ENCODE assay signal across 28 mouse cellular contexts in the genomic region with DNA sequence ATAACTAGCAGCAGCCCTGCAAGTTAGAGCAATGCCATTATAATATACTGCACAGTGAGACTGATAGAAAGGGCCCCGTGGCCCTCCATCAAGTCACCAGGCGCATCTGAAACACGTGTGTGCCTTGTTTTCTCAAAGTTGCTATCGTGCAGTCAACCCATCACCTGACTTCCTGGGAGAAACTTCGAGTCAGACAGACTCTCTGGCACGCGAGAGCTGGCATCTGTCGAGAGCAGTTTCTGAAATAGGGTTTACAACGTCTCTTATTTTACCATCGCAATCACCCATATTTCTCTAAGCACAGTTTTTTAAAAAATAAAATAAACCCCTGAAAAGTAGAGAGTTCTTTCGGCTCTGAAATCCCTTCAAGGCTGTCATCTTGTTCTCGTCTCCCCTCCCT.
DNase-seq lines count a peak whose midpoint lies in the region; ATAC-seq and TF ChIP-seq lines count a peak whose summit lies in the region.
"Had no signal": no experiment of that assay in that cellular context is flagged by ENCODE, and none has a peak within 500 bp of the region (broad histone marks: within the 10 kb centered on the region; RNA-seq: fewer than 3 reads in every experiment).

No protein-coding gene starts in this region.

- no peaks in the 10 kb centered on the region for H3K36me3 ChIP-seq in forebrain, embryonic 14.5 days (ENCODE audit: control insufficient read depth, insufficient read depth, low read length)
- no peaks in the 10 kb centered on the region for H3K36me3 ChIP-seq in forebrain, embryonic 11.5 days (ENCODE audit: control insufficient read depth, insufficient read depth, low read length)
- no peaks in the 10 kb centered on the region for H3K36me3 ChIP-seq in forebrain, postnatal 0 days (ENCODE audit: insufficient read depth)
- no peaks in the 10 kb centered on the region for H3K36me3 ChIP-seq in forebrain, embryonic 13.5 days (ENCODE audit: poor library complexity, severe bottlenecking)
- no peaks in the 10 kb centered on the region for H3K36me3 ChIP-seq in midbrain, embryonic 16.5 days (ENCODE audit: control insufficient read depth, insufficient read depth, low read length)
- no peaks in the 10 kb centered on the region for H3K36me3 ChIP-seq in midbrain, embryonic 10.5 days
- H3K36me3 ChIP-seq: embryonic facial prominence, embryonic 15.5 days; G1E; hindbrain, embryonic 12.5 days had no signal

- H3K27ac ChIP-seq in forebrain, embryonic 14.5 days (ENCODE audit: low read depth, low read length) = no peak overlapping the region
- H3K27ac ChIP-seq in forebrain, embryonic 11.5 days (ENCODE audit: low read depth, low read length) = no peak overlapping the region
- H3K27ac ChIP-seq in forebrain, postnatal 0 days (ENCODE audit: low read depth, low read length) = no peak overlapping the region
- H3K27ac ChIP-seq in forebrain, embryonic 13.5 days = no peak overlapping the region
- H3K27ac ChIP-seq in midbrain, embryonic 16.5 days (ENCODE audit: low read length) = no peak overlapping the region
- H3K27ac ChIP-seq in midbrain, embryonic 10.5 days (replicated peaks) = no peak overlapping the region; the same call in none of the 2 replicates
- H3K27ac ChIP-seq: embryonic facial prominence, embryonic 15.5 days; heart, adult 2 months; hindbrain, embryonic 12.5 days; hindbrain, postnatal 0 days had no signal

- ATAC-seq in forebrain, embryonic 14.5 days = no peak
- ATAC-seq in forebrain, embryonic 11.5 days (replicated peaks; ENCODE audit: low FRiP score) = no peak
- ATAC-seq in forebrain, postnatal 0 days = no peak
- ATAC-seq in forebrain, embryonic 13.5 days = no peak
- ATAC-seq in midbrain, embryonic 16.5 days = no peak
- ATAC-seq: hindbrain, postnatal 0 days; inflammation-experienced regulatory T-cells, adult 6 months; intestine, embryonic 16.5 days; Patski had no signal

- H3K9me3 ChIP-seq in forebrain, embryonic 14.5 days (replicated peaks; ENCODE audit: control insufficient read depth, low read length) = no peaks in the 10 kb centered on the region
- no peaks in the 10 kb centered on the region for H3K9me3 ChIP-seq in forebrain, embryonic 11.5 days (ENCODE audit: control insufficient read depth, low read length)
- H3K9me3 ChIP-seq in forebrain, postnatal 0 days (ENCODE audit: low read length) = no peaks in the 10 kb centered on the region
- no peaks in the 10 kb centered on the region for H3K9me3 ChIP-seq in forebrain, embryonic 13.5 days (replicated peaks)
- H3K9me3 ChIP-seq in midbrain, embryonic 16.5 days (replicated peaks; ENCODE audit: control insufficient read depth, low read length, poor library complexity, severe bottlenecking) = no peaks in the 10 kb centered on the region
- no peaks in the 10 kb centered on the region for H3K9me3 ChIP-seq in midbrain, embryonic 10.5 days (replicated peaks)
- H3K9me3 ChIP-seq: embryonic facial prominence, embryonic 15.5 days; hindbrain, embryonic 12.5 days had no signal

- peak overlapping the region; percentile 3; the same call in 1 of the 2 replicates for H3K4me2 ChIP-seq in forebrain, embryonic 14.5 days (ENCODE audit: low read length)
- no peak overlapping the region for H3K4me2 ChIP-seq in forebrain, embryonic 11.5 days (ENCODE audit: low read depth, low read length, severe bottlenecking)
- H3K4me2 ChIP-seq in forebrain, postnatal 0 days (ENCODE audit: low read depth) = peak overlapping the region; percentile 21
- no peak overlapping the region for H3K4me2 ChIP-seq in forebrain, embryonic 13.5 days
- 0 out of 2 replicates have a peak overlapping the region, but pooled peaks have one; percentile 17 for H3K4me2 ChIP-seq in midbrain, embryonic 16.5 days (ENCODE audit: low read length)
- H3K4me2 ChIP-seq: embryonic facial prominence, embryonic 15.5 days; heart, embryonic 11.5 days; hindbrain, embryonic 12.5 days had no signal

- no peak for TF ChIP-seq CTCF in forebrain, postnatal 0 days (IDR thresholded peaks at IDR 0.05; ENCODE audit: low read depth)
- TF ChIP-seq CTCF in brain, embryonic 14.5 days (IDR thresholded peaks at IDR 0.05; ENCODE audit: borderline replicate concordance, extremely low read depth, insufficient read depth, insufficient read length) = no peak

- peaks cover 19% of the 10 kb centered on the region for H3K4me1 ChIP-seq in forebrain, embryonic 14.5 days (ENCODE audit: control insufficient read depth, insufficient read depth, low read length)
- H3K4me1 ChIP-seq in forebrain, embryonic 11.5 days (replicated peaks; ENCODE audit: control insufficient read depth, insufficient read depth, low read length) = no peaks in the 10 kb centered on the region; the same call in 1 of the 2 replicates
- H3K4me1 ChIP-seq in forebrain, postnatal 0 days (ENCODE audit: insufficient read depth) = no peaks in the 10 kb centered on the region
- H3K4me1 ChIP-seq in forebrain, embryonic 13.5 days = peaks cover 23% of the 10 kb centered on the region
- peaks cover 2% of the 10 kb centered on the region; the same call in 1 of the 2 replicates for H3K4me1 ChIP-seq in midbrain, embryonic 16.5 days (ENCODE audit: control insufficient read depth, insufficient read depth, low read length)
- peaks cover 48% of the 10 kb centered on the region for H3K4me1 ChIP-seq in midbrain, embryonic 10.5 days

- DNase-seq in forebrain, embryonic 14.5 days (ENCODE audit: low spot score) = peak; percentile 45
- DNase-seq in forebrain, embryonic 11.5 days (ENCODE audit: low spot score) = no peak
- DNase-seq in forebrain, postnatal 0 days = peak; percentile 67
- DNase-seq in midbrain, embryonic 10.5 days (ENCODE audit: low spot score) = no peak
- DNase-seq in brain, embryonic 14.5 days (ENCODE audit: low read depth) = peak; percentile 60
- DNase-seq in urinary bladder, postnatal 36 days (ENCODE audit: low spot score in 2 of 2) = no peak
- DNase-seq: adrenal gland, postnatal 10 days; adrenal gland, postnatal 36 days; B cell, adult 2 months; cerebellum, adult 11-12 months; cerebellum, adult 8-10 months; cerebellum, postnatal 36 days; embryo, embryonic 11 days; gastrocnemius, postnatal 10 days; gastrocnemius, postnatal 36 days; heart, adult 2 months; kidney, adult 18-20 months had no signal

- no peak for TF ChIP-seq POLR2A in brain, embryonic 14.5 days (IDR thresholded peaks at IDR 0.05; ENCODE audit: borderline replicate concordance, extremely low read depth, insufficient read depth, insufficient read length, poor library complexity, severe bottlenecking)

- no peak overlapping the region for H3K4me3 ChIP-seq in forebrain, embryonic 14.5 days (ENCODE audit: low read depth, low read length)
- no peak overlapping the region for H3K4me3 ChIP-seq in forebrain, embryonic 11.5 days (ENCODE audit: low read depth, low read length)
- H3K4me3 ChIP-seq in forebrain, postnatal 0 days (ENCODE audit: low read depth, low read length) = no peak overlapping the region
- no peak overlapping the region for H3K4me3 ChIP-seq in forebrain, embryonic 13.5 days
- H3K4me3 ChIP-seq in midbrain, embryonic 16.5 days (ENCODE audit: low read depth, low read length) = no peak overlapping the region
- no peak overlapping the region for H3K4me3 ChIP-seq in midbrain, embryonic 10.5 days
- H3K4me3 ChIP-seq: embryonic facial prominence, embryonic 15.5 days; heart, adult 2 months; hindbrain, embryonic 12.5 days had no signal

- no peak overlapping the region for H3K9ac ChIP-seq in forebrain, embryonic 14.5 days (ENCODE audit: low read length)
- H3K9ac ChIP-seq in forebrain, embryonic 11.5 days (ENCODE audit: low read length) = no peak overlapping the region
- no peak overlapping the region for H3K9ac ChIP-seq in forebrain, postnatal 0 days
- H3K9ac ChIP-seq in forebrain, embryonic 13.5 days = no peak overlapping the region
- no peak overlapping the region for H3K9ac ChIP-seq in midbrain, embryonic 16.5 days (ENCODE audit: low read depth, low read length)
- H3K9ac ChIP-seq: embryonic facial prominence, embryonic 15.5 days; hindbrain, embryonic 12.5 days had no signal

- no peaks in the 10 kb centered on the region for H3K27me3 ChIP-seq in forebrain, embryonic 14.5 days (replicated peaks; ENCODE audit: control insufficient read depth, insufficient read depth, low read length)
- no peaks in the 10 kb centered on the region for H3K27me3 ChIP-seq in forebrain, embryonic 11.5 days (ENCODE audit: control insufficient read depth, insufficient read depth, low read length)
- no peaks in the 10 kb centered on the region for H3K27me3 ChIP-seq in forebrain, postnatal 0 days (ENCODE audit: insufficient read depth, low read length)
- no peaks in the 10 kb centered on the region for H3K27me3 ChIP-seq in forebrain, embryonic 13.5 days
- H3K27me3 ChIP-seq in midbrain, embryonic 16.5 days (ENCODE audit: control insufficient read depth, insufficient read depth, low read depth, low read length) = no peaks in the 10 kb centered on the region
- peaks cover 19% of the 10 kb centered on the region for H3K27me3 ChIP-seq in midbrain, embryonic 10.5 days (ENCODE audit: low read depth, poor library complexity, severe bottlenecking)
- H3K27me3 ChIP-seq: CH12.LX; embryonic facial prominence, embryonic 15.5 days; hindbrain, embryonic 12.5 days had no signal

- 75% methylated on average over 12 of the region's 12 CpGs for WGBS in forebrain, embryonic 14.5 days
- 89% methylated on average over 12 of the region's 12 CpGs for WGBS in forebrain, embryonic 11.5 days
- 35% methylated on average over 12 of the region's 12 CpGs for WGBS in forebrain, postnatal 0 days
- WGBS in forebrain, embryonic 13.5 days = 67% methylated on average over 12 of the region's 12 CpGs
- 58% methylated on average over 12 of the region's 12 CpGs for WGBS in midbrain, embryonic 16.5 days
- 85% methylated on average over 12 of the region's 12 CpGs for WGBS in midbrain, embryonic 10.5 days

Comparison
In these comparisons a context has a peak if more than half of its experiments do, and no peak if none do; other contexts are left out.
1. DNase-seq: peak in forebrain, embryonic 14.5 days (single experiment), forebrain, postnatal 0 days (single experiment) and brain, embryonic 14.5 days (single experiment); none in forebrain, embryonic 11.5 days (single experiment), midbrain, embryonic 10.5 days (single experiment) and urinary bladder, postnatal 36 days (0 of 2).
2. H3K4me2 ChIP-seq: peak in forebrain, embryonic 14.5 days (single experiment), forebrain, postnatal 0 days (single experiment) and midbrain, embryonic 16.5 days (single experiment); none in forebrain, embryonic 11.5 days (single experiment) and forebrain, embryonic 13.5 days (single experiment).